Mouse (Mus musculus): ENCODE measurements around the gene 9130213A22Rik. TPM values are rescaled to one million over a fixed set of nuclear protein-coding genes. Genes with fewer than 3 reads are reported as not detected.

9130213A22Rik gene
- polyA plus RNA-seq, 1 experiment from 2014 or later = 0.13 TPM

DNA sequence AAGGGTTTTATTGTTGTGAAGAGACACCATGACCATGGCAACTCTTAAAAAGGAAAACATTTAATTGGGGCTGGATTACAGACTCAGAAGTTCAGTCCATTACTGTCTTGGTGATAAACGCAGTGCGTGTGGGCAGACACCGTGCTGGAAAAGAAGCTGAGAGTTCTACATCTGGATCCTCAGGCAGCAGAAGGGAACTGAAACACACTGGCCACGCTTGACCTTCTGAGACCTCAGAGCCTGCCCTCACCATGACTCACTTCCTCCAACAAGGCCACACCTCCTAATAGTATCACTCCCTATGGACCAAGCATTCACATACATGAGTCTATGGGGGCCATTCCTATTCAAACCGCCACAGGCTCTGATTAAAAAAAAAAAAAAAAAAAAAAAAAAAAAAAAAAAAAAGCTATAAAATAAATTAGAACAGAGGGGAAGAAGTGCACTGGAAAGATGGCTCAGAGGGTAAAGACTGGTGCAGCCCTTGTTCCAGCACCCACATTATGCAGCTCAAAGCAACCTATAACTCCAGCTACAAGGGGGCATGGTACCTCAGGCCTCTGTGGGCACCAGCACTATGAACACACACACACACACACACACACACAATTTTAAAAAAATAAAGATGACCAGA, 43.5 kb downstream of the 9130213A22Rik start:
- no peaks in the 10 kb centered on the region for H3K9me3 ChIP-seq
- 65% methylated on average over 5 of the region's 5 CpGs for WGBS
- no peak overlapping the region for H3K4me2 ChIP-seq
- peaks cover 7% of the 10 kb centered on the region; the same call in 1 of the 2 replicates for H3K4me1 ChIP-seq
- no peak overlapping the region for H3K9ac ChIP-seq
- H3K36me3 ChIP-seq = no peaks in the 10 kb centered on the region
- H3K4me3 ChIP-seq = no peak overlapping the region
- H3K27ac ChIP-seq = no peak overlapping the region
- ATAC-seq (ENCODE audit: insufficient number of reproducible peaks, insufficient read depth, low FRiP score, low TSS enrichment, low read depth) = no peak
- no peaks in the 10 kb centered on the region for H3K27me3 ChIP-seq

DNA sequence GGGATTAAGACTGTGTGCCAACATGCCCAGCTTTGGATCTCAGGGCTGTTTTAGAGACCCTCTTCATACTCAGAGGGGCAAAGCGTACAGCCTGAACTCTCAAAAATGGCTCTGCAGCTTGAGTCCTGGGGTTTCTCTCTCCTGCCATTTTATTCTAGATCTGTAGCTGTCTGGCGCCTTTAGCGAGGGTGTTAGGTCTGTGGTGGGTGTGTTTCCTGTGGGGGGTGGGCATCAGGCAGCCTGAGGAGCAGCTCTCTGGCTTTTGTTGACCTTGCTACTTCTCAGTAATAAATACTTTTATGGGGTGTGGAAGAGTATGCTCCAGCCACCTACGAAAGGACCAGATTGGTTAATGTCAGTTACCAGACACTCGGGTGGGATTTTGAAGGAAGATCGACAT, 44.3 kb downstream of the 9130213A22Rik start:
- no peaks in the 10 kb centered on the region for H3K27me3 ChIP-seq
- peaks cover 8% of the 10 kb centered on the region; the same call in 1 of the 2 replicates for H3K4me1 ChIP-seq
- no peak overlapping the region for H3K4me2 ChIP-seq
- WGBS = 90% methylated on average over 6 of the region's 6 CpGs
- H3K27ac ChIP-seq = no peak overlapping the region
- H3K9me3 ChIP-seq = no peaks in the 10 kb centered on the region
- no peak overlapping the region for H3K4me3 ChIP-seq
- no peak overlapping the region for H3K9ac ChIP-seq
- ATAC-seq (ENCODE audit: insufficient number of reproducible peaks, insufficient read depth, low FRiP score, low TSS enrichment, low read depth) = no peak
- H3K36me3 ChIP-seq = no peaks in the 10 kb centered on the region

DNA sequence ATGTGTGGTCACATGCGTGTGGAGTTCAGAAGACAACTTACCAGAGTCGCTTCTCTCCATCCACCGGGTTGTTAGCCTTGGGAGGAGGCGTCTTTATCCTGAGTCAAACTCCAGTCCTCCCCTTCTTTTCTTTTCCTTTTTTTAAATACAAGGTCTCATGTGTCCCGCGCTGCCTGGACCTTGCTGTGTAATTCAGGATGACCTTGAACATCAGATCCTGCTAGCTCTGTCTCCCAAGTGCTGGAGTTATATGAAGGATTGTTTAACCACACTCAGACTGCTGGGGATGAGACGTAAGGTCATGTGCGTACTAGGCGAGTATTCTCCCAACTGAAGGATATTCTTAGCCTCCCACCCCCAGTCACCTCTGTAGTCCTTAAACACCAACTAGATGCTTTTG, 45.1 kb downstream of the 9130213A22Rik start:
- peaks cover 11% of the 10 kb centered on the region for H3K4me1 ChIP-seq
- H3K9ac ChIP-seq = no peak overlapping the region
- no peak for ATAC-seq (ENCODE audit: insufficient number of reproducible peaks, insufficient read depth, low FRiP score, low TSS enrichment, low read depth)
- no peak overlapping the region for H3K27ac ChIP-seq
- H3K4me2 ChIP-seq = no peak overlapping the region
- H3K36me3 ChIP-seq = no peaks in the 10 kb centered on the region
- no peaks in the 10 kb centered on the region for H3K27me3 ChIP-seq
- no peak overlapping the region for H3K4me3 ChIP-seq
- H3K9me3 ChIP-seq = no peaks in the 10 kb centered on the region
- 80% methylated on average over 9 of the region's 9 CpGs for WGBS

DNA sequence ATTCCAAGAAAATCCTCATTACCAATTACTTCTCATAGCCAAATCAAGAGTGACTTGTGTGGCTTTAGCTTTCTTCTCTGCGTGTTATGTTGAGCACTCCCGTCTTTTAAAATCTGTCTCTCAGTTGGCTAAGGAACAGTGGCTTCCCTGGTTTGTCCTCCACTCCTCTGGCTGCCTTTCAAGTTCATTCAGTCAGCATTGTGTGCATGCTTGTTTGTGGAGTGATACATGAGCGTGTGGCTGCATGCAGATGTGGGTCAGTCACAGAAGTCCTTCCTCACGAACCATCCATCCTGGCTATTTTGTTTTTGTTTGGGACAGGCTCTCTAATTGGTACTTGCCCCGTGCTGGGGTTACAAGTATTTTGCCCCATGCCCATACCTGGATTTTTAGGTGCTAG, 45.8 kb downstream of the 9130213A22Rik start:
- 67% methylated on average over 5 of the region's 5 CpGs for WGBS
- H3K9me3 ChIP-seq = no peaks in the 10 kb centered on the region
- H3K4me2 ChIP-seq = no peak overlapping the region
- H3K27me3 ChIP-seq = no peaks in the 10 kb centered on the region
- H3K4me1 ChIP-seq = peaks cover 19% of the 10 kb centered on the region
- H3K9ac ChIP-seq = no peak overlapping the region
- no peak overlapping the region for H3K4me3 ChIP-seq
- ATAC-seq (ENCODE audit: insufficient number of reproducible peaks, insufficient read depth, low FRiP score, low TSS enrichment, low read depth) = no peak
- H3K36me3 ChIP-seq = no peaks in the 10 kb centered on the region
- no peak overlapping the region for H3K27ac ChIP-seq

DNA sequence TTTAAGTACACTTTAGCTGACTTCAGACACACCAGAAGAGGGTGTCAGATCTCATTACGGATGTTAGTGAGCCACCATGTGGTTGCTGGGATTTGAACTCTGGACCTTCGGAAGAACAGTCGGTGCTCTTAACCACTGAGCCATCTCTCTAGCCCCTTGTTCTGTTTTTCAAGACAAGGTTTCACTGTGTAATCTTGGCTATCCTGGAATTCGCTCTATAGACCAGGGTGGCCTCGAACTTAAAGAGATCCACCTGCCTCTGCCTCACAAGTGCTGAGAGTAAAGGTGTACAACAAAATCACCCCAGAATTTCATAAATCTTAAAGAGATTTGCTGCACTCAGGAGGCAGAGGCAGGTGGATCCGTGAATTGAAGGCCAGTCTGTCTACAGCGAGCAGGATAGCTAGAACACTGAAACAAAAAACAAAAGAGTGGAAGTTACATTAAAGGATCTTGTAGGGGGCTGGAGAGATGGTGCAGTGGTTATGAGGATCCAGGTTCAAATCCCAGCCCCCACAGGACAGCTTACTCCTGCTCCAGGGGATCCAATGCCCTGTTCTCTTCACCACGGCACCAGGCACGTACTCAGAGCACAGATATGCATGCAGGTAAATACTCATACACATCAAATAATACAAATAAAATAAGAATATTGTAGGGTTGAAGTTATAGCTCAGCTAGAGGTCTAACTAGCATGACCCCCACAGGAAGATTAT, 46.5 kb downstream of the 9130213A22Rik start:
- H3K9ac ChIP-seq = no peak overlapping the region
- no peak overlapping the region for H3K4me3 ChIP-seq
- ATAC-seq (ENCODE audit: insufficient number of reproducible peaks, insufficient read depth, low FRiP score, low TSS enrichment, low read depth) = no peak
- peaks cover 25% of the 10 kb centered on the region for H3K4me1 ChIP-seq
- H3K36me3 ChIP-seq = no peaks in the 10 kb centered on the region
- H3K4me2 ChIP-seq = no peak overlapping the region
- 49% methylated on average over 9 of the region's 9 CpGs for WGBS
- no peak overlapping the region for H3K27ac ChIP-seq
- H3K9me3 ChIP-seq = no peaks in the 10 kb centered on the region
- no peaks in the 10 kb centered on the region for H3K27me3 ChIP-seq

DNA sequence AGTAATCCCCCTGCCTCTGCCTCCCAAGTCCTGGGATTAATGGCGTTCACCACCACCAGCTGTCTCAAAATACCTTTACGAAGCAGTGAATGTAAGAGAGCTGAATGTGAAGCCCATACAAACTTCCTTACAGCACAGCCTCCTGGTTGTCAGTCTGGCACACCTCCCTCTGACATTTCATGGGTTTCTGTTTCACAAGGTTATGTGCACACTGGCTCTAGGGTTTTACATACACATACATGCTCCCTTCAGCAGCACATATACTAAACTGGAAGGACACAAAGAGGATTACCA, 47.7 kb downstream of the 9130213A22Rik start:
- Histone ChIP-seq H3K9me3 (no peaks in the 10 kb centered on the region), H3K9ac (no peak overlapping the region), H3K4me3 (no peak overlapping the region), H3K36me3 (no peaks in the 10 kb centered on the region), H3K27ac (peak overlapping the region; percentile 90; the same call in 1 of the 2 replicates), H3K4me1 (peaks cover 27% of the 10 kb centered on the region), H3K27me3 (no peaks in the 10 kb centered on the region), H3K4me2 (no peak overlapping the region)
- ATAC-seq (ENCODE audit: insufficient number of reproducible peaks, insufficient read depth, low FRiP score, low TSS enrichment, low read depth) = no peak
- 47% methylated on average over 2 of the region's 2 CpGs for WGBS

DNA sequence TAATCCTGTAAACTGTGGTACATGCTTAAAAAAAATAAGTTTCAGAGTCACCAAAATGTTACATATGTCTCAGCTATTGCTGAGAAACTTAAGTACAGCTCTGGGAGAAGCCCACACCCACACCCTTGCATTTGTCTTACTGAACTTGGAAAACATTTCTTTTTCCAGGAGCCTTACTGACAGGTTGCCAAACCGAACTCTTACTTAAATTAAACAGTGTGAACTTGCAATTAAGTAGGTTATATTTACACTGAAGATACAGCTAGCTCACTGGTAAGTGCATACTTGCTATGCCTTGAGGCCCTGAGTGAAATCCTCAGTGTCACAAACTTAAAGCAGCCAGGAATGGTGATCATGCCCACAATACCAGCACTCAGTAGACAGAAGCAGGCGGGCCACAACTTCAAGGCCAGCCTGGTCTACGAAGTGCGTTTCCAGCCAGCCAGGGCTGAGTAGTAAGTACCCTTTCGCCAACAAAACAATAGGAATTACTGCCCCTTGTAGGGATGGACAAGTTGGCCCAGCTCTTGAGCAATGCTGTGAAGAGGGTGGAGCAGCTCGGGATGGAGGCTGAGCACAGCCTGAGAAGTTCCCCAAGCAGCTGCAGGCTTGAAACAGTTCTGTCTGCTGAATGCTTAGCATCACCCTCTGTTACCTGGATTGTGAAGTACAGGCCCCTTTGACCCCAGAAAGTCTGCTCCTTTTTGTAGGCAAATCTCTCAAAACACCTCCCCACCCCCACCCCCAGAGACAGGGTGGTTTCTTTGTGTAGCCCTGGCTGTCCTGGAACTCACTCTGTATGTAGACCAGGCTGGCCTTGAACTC, 48.2 kb downstream of the 9130213A22Rik start:
- 33% methylated on average over 6 of the region's 6 CpGs for WGBS
- H3K4me3 ChIP-seq = no peak overlapping the region
- no peaks in the 10 kb centered on the region for H3K9me3 ChIP-seq
- peak overlapping the region; percentile 90 for H3K27ac ChIP-seq
- H3K36me3 ChIP-seq = no peaks in the 10 kb centered on the region
- H3K4me1 ChIP-seq = peaks cover 28% of the 10 kb centered on the region
- peak overlapping the region; percentile 36; the same call in 1 of the 2 replicates for H3K9ac ChIP-seq
- H3K4me2 ChIP-seq = peak overlapping the region; percentile 81; the same call in 1 of the 2 replicates
- ATAC-seq (ENCODE audit: insufficient number of reproducible peaks, insufficient read depth, low FRiP score, low TSS enrichment, low read depth) = no peak
- no peaks in the 10 kb centered on the region for H3K27me3 ChIP-seq

DNA sequence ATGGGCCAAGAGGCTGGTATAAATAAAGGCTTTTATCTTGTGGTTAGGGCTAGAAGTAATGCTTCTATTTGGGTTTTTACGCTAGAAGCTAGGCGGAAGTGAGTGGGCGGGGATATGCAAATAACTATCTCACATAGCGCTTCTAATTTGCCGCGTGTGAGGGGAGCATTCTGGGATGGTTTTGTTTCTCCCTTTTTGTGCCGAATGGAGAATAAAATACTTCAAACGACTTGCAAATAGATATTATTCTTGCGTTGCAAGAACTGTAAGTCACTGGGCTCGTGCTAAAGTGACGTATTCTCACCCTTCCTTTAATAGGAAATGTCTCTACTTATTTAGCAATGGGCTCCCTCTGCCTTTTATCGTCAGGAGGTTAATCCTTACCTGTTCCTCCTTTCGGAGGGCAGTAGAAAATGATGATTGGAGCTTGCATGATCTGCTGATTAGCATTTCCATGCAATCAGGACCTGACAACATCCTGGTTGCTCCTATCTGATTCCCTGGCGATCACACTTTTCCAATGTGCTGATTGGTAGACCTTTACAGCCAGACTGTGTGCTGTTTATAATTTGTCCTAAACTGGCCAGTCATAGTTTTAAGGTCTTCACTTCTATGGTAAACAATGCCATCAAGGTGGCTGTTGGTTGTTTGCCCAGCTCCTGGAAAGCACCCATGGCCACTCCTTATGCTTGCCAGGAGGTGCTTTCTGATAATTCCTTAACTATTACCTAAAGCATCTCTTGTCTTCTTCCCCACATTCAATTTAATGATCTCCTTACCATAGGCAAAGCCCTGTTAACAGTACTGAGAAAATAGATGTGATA, 49.1 kb downstream of the 9130213A22Rik start:
- ATAC-seq (ENCODE audit: insufficient number of reproducible peaks, insufficient read depth, low FRiP score, low TSS enrichment, low read depth) = 0 out of 2 replicates have a peak, but pooled peaks have one; percentile 29
- peak overlapping the region; percentile 90 for H3K27ac ChIP-seq

DNA sequence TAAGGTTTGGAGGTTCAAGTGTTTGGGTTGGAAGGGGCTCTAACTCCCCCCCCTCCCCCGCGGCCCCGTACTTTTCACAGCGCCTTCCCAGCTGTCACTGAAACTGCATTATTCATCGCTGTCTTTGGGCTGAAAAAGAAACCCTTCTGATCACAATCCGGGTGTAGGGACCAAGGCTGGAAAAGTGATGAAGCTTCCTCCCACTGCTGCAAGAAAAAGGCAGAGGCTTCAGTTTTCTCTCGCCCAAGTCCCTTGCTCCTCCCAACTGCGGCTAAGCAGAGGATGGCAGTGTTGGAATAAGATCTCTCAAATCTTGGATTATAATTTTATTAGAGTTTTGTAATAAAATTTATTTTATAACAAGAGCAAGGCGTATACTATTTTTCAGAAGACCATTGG, 49.7 kb downstream of the 9130213A22Rik start:
- H3K9ac ChIP-seq = peak overlapping the region; percentile 62
- H3K36me3 ChIP-seq = no peaks in the 10 kb centered on the region
- ATAC-seq (ENCODE audit: insufficient number of reproducible peaks, insufficient read depth, low FRiP score, low TSS enrichment, low read depth) = no peak
- WGBS = 13% methylated on average over 9 of the region's 9 CpGs
- peaks cover 28% of the 10 kb centered on the region for H3K4me1 ChIP-seq
- H3K4me3 ChIP-seq = peak overlapping the region; percentile 29
- H3K9me3 ChIP-seq = no peaks in the 10 kb centered on the region
- H3K27ac ChIP-seq = peak overlapping the region; percentile 90
- peak overlapping the region; percentile 81 for H3K4me2 ChIP-seq
- no peaks in the 10 kb centered on the region for H3K27me3 ChIP-seq

More for the DNA sequence above, 49.1 kb downstream of the 9130213A22Rik start:
- Histone ChIP-seq H3K9me3 (no peaks in the 10 kb centered on the region), H3K9ac (peak overlapping the region; percentile 62), H3K27me3 (no peaks in the 10 kb centered on the region), H3K4me1 (peaks cover 28% of the 10 kb centered on the region), H3K36me3 (no peaks in the 10 kb centered on the region), H3K4me2 (peak overlapping the region; percentile 81), H3K4me3 (peak overlapping the region; percentile 29)
- under 1% methylated on average over 14 of the region's 14 CpGs for WGBS

DNA sequence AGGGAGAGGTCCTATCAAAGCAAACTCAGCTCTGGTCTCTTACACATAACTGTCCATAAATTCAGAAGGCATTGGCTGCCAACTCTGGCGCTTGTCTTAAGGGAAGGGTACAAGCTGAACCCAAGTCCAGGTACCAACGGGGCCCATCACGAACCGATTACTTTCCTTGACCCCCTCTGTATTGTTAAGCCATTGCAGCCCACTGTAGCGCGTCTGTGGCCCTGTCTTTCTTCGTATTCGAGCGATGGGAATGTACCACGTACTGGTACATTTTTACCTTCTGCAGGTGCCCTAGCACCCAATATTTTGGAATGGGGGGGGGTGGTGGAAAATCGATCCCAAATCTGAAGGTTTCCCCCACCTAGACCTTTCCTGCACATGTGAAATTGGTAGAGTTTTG, 50.2 kb downstream of the 9130213A22Rik start:
- Histone ChIP-seq H3K9me3 (no peaks in the 10 kb centered on the region), H3K9ac (peak overlapping the region; percentile 62; the same call in 1 of the 2 replicates), H3K27me3 (no peaks in the 10 kb centered on the region), H3K4me3 (peak overlapping the region; percentile 29), H3K4me1 (peaks cover 33% of the 10 kb centered on the region), H3K27ac (peak overlapping the region; percentile 90), H3K36me3 (no peaks in the 10 kb centered on the region), H3K4me2 (peak overlapping the region; percentile 81)
- no peak for ATAC-seq (ENCODE audit: insufficient number of reproducible peaks, insufficient read depth, low FRiP score, low TSS enrichment, low read depth)
- WGBS = 87% methylated on average over 11 of the region's 11 CpGs

DNA sequence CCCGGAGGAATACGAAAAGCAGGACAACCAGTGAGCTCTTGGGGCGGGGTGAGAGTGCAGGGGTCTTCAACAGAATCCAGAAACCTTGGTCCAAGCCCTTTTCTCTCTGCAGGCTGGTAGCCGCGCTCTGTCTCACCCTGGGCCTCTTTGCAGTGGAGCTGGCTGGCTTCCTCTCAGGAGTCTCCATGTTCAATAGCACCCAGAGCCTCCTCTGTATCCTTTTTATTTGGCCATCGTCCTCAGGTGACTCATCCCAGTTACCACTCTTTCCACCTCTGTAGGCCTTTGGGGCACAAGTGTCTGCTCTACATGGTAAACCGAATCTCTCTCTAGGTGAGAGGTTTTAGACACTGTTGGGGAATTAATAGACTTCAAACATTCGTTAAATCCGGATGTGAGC, 51.1 kb downstream of the 9130213A22Rik start:
- Histone ChIP-seq H3K4me2 (peak overlapping the region; percentile 81), H3K27ac (peak overlapping the region; percentile 97), H3K4me1 (peaks cover 40% of the 10 kb centered on the region), H3K4me3 (peak overlapping the region; percentile 64), H3K9me3 (no peaks in the 10 kb centered on the region), H3K36me3 (no peaks in the 10 kb centered on the region), H3K27me3 (no peaks in the 10 kb centered on the region), H3K9ac (peak overlapping the region; percentile 85)
- 23% methylated on average over 9 of the region's 9 CpGs for WGBS
- no peak for ATAC-seq (ENCODE audit: insufficient number of reproducible peaks, insufficient read depth, low FRiP score, low TSS enrichment, low read depth)
